Mouse (Mus musculus): ENCODE measurements at regions not wholly inside any gene's neighbourhood (a gene's known extent, or its start where the extent isn't known, plus 50 kb on each side); places are given as distances from the start of the nearest gene placed in this dataset.

DNA sequence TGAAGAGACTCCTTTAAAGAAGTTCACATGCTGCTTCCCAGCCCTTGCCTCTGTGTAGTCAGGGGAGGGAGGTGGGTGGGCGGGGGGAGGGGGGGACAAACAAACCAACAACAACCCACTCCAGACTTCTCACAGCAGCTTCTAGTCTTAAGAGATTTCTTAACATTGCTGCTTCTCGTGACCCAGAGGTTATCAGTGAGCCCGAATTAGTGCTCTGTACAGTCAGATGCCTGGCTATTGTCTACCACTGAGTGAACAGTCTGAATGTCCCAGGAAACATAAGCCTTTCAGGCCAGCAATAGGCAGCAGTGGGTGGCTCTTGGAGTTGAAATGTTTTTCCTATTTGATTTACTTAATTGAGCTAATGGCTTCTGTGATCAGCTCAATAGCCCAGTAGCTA is 202.2 kb upstream of the Nrp1 start:
- Histone ChIP-seq H3K4me1 (ENCODE audit: control insufficient read depth in 2 of 2, insufficient read depth in 2 of 2, low read length in 2 of 2) (peaks cover 3 to 10% of the 10 kb centered on the region in 2 experiments; a peak in 3 of 4 replicates), H3K9ac (ENCODE audit: low read length) (no peak overlapping the region), H3K27me3 (ENCODE audit: control insufficient read depth, insufficient read depth, low read length) (no peaks in the 10 kb centered on the region), H3K4me3 (ENCODE audit: control insufficient read depth in 1 of 2, insufficient read depth in 1 of 2, low read depth in 1 of 2, low read length in 2 of 2) (no peak overlapping the region), H3K4me2 (ENCODE audit: low read length) (no peak overlapping the region), H3K36me3 (ENCODE audit: control insufficient read depth, insufficient read depth, low read length) (no peaks in the 10 kb centered on the region), H3K9me3 (ENCODE audit: control insufficient read depth, low read length) (no peaks in the 10 kb centered on the region), H3K27ac (replicated peaks in 1 of 2; ENCODE audit: control insufficient read depth in 1 of 2, insufficient read depth in 1 of 2, low read depth in 2 of 2, low read length in 2 of 2) (peak overlapping the region; percentile 55 to 60)
- ATAC-seq (ENCODE audit: insufficient number of reproducible peaks, insufficient read depth, low FRiP score, low read depth), result no peak
- WGBS, result 0% methylated on average over 3 of the region's 3 CpGs

DNA sequence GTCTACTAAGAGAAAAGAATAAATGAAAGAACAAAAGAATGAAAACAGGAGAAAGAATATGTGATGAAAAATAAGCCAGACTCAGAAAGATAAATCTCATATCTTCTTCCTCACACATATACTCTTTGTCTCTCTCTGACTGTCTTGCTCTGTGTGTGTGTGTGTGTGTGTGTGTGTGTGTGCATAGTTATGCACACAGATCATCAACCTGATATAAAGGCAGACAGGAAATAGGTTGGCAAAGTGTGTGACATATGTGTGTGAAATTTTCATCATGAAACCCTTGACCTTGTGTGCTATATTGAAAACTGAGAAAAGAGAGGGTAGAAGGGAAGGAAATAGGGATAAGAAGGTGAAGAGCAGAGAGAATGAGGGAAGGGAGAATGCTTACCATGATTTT is 195.5 kb upstream of the Nrp1 start:
- ATAC-seq (ENCODE audit: insufficient number of reproducible peaks, insufficient read depth, low FRiP score, low read depth), result no peak
- no peak overlapping the region for H3K9ac ChIP-seq (ENCODE audit: low read length)
- no peak overlapping the region for H3K27ac ChIP-seq (replicated peaks in 1 of 2; ENCODE audit: control insufficient read depth in 1 of 2, insufficient read depth in 1 of 2, low read depth in 2 of 2, low read length in 2 of 2)
- H3K36me3 ChIP-seq (ENCODE audit: control insufficient read depth, insufficient read depth, low read length), result no peaks in the 10 kb centered on the region
- peaks cover 0 to 9% of the 10 kb centered on the region in 2 experiments; a peak in 1 of 4 replicates for H3K4me1 ChIP-seq (ENCODE audit: control insufficient read depth in 2 of 2, insufficient read depth in 2 of 2, low read length in 2 of 2)
- no peak overlapping the region for H3K4me3 ChIP-seq (ENCODE audit: control insufficient read depth in 1 of 2, insufficient read depth in 1 of 2, low read depth in 1 of 2, low read length in 2 of 2)
- no peaks in the 10 kb centered on the region for H3K9me3 ChIP-seq (ENCODE audit: control insufficient read depth, low read length)
- H3K27me3 ChIP-seq (ENCODE audit: control insufficient read depth, insufficient read depth, low read length), result no peaks in the 10 kb centered on the region
- H3K4me2 ChIP-seq (ENCODE audit: low read length), result no peak overlapping the region

DNA sequence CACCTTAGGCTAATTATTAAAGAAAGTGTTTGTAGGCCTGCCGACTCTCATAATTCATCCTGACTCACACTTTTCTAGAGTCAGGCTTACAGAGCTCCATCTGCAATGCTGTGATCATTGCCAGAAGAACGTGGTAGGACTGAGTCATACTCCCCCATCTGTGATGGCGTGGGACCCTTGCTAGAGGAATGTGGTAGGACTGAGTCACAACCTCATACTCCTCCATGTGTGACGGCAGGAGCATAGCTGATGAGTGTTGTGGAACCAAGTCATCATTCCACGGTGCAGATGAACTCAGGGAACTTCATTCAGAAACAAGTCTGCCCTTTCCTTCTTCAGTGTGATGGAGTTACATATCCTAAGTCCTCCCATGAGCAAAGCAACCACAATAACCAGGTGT is 193.4 kb upstream of the Nrp1 start:
- no peak overlapping the region for H3K9ac ChIP-seq (ENCODE audit: low read length)
- H3K27ac ChIP-seq (replicated peaks in 1 of 2; ENCODE audit: control insufficient read depth in 1 of 2, insufficient read depth in 1 of 2, low read depth in 2 of 2, low read length in 2 of 2), result no peak overlapping the region
- no peak overlapping the region for H3K4me2 ChIP-seq (ENCODE audit: low read length)
- ATAC-seq (ENCODE audit: insufficient number of reproducible peaks, insufficient read depth, low FRiP score, low read depth), result no peak
- H3K36me3 ChIP-seq (ENCODE audit: control insufficient read depth, insufficient read depth, low read length), result no peaks in the 10 kb centered on the region
- 76% methylated on average over 5 of the region's 5 CpGs for WGBS
- no peak overlapping the region for H3K4me3 ChIP-seq (ENCODE audit: control insufficient read depth in 1 of 2, insufficient read depth in 1 of 2, low read depth in 1 of 2, low read length in 2 of 2)
- no peaks in the 10 kb centered on the region for H3K9me3 ChIP-seq (ENCODE audit: control insufficient read depth, low read length)
- H3K4me1 ChIP-seq (ENCODE audit: control insufficient read depth in 2 of 2, insufficient read depth in 2 of 2, low read length in 2 of 2), result peaks cover 0 to 9% of the 10 kb centered on the region in 2 experiments; a peak in 1 of 4 replicates
- no peaks in the 10 kb centered on the region for H3K27me3 ChIP-seq (ENCODE audit: control insufficient read depth, insufficient read depth, low read length)

DNA sequence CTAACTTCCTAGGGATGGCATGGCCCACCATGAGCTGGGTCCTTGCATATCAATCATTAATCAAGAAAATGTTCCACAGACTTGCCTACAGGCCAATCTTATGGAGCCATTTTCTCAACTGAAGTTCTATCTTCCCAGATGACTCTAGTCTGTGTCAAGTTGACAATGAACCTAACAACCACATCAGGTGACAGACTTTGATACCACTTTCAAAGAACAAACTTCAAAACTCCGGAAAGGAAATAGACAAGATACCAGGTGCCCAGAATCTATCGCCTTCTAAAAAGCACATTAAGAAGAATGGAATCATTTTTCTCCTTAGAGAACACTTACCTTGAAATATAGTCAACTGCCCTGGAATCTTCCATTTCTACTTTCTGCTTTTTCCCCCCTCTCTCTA is 192.8 kb upstream of the Nrp1 start:
- no peak overlapping the region for H3K4me2 ChIP-seq (ENCODE audit: low read length)
- peaks cover 0 to 9% of the 10 kb centered on the region in 2 experiments; a peak in 1 of 4 replicates for H3K4me1 ChIP-seq (ENCODE audit: control insufficient read depth in 2 of 2, insufficient read depth in 2 of 2, low read length in 2 of 2)
- H3K4me3 ChIP-seq (ENCODE audit: control insufficient read depth in 1 of 2, insufficient read depth in 1 of 2, low read depth in 1 of 2, low read length in 2 of 2), result no peak overlapping the region
- H3K9ac ChIP-seq (ENCODE audit: low read length), result no peak overlapping the region
- no peaks in the 10 kb centered on the region for H3K27me3 ChIP-seq (ENCODE audit: control insufficient read depth, insufficient read depth, low read length)
- H3K36me3 ChIP-seq (ENCODE audit: control insufficient read depth, insufficient read depth, low read length), result no peaks in the 10 kb centered on the region
- 90% methylated on average over 2 of the region's 2 CpGs for WGBS
- H3K27ac ChIP-seq (replicated peaks in 1 of 2; ENCODE audit: control insufficient read depth in 1 of 2, insufficient read depth in 1 of 2, low read depth in 2 of 2, low read length in 2 of 2), result no peak overlapping the region
- no peak for ATAC-seq (ENCODE audit: insufficient number of reproducible peaks, insufficient read depth, low FRiP score, low read depth)
- H3K9me3 ChIP-seq (ENCODE audit: control insufficient read depth, low read length), result no peaks in the 10 kb centered on the region

DNA sequence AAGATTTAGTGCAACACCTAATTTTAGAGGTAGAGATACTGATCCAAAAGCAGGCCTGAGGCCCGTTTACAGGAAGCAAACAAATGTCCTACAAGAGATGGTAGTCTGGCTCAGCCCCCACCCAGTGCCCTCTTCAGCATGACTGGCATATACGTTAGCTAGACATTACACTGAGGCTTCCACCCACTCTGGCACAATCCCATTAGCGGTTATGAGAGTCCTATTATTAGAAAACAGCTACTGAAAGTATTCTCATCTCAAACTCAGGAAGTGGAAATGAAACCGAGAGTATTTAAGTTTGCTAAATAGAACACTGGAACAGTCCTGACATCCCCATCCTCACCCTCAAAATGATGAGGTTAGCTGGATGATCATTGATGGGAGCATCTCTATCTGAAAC is 192.3 kb upstream of the Nrp1 start:
- Histone ChIP-seq H3K27ac (replicated peaks in 1 of 2; ENCODE audit: control insufficient read depth in 1 of 2, insufficient read depth in 1 of 2, low read depth in 2 of 2, low read length in 2 of 2) (0 out of 4 replicates have a peak overlapping the region, but pooled peaks of 1 of the 2 experiments have one; percentile 20), H3K4me2 (ENCODE audit: low read length) (no peak overlapping the region), H3K4me3 (ENCODE audit: control insufficient read depth in 1 of 2, insufficient read depth in 1 of 2, low read depth in 1 of 2, low read length in 2 of 2) (no peak overlapping the region), H3K9me3 (ENCODE audit: control insufficient read depth, low read length) (no peaks in the 10 kb centered on the region), H3K9ac (ENCODE audit: low read length) (no peak overlapping the region), H3K27me3 (ENCODE audit: control insufficient read depth, insufficient read depth, low read length) (no peaks in the 10 kb centered on the region), H3K36me3 (ENCODE audit: control insufficient read depth, insufficient read depth, low read length) (no peaks in the 10 kb centered on the region), H3K4me1 (ENCODE audit: control insufficient read depth in 2 of 2, insufficient read depth in 2 of 2, low read length in 2 of 2) (peaks cover 0 to 9% of the 10 kb centered on the region in 2 experiments; a peak in 1 of 4 replicates)
- ATAC-seq (ENCODE audit: insufficient number of reproducible peaks, insufficient read depth, low FRiP score, low read depth), result no peak
- 31% methylated on average over 4 of the region's 4 CpGs for WGBS

DNA sequence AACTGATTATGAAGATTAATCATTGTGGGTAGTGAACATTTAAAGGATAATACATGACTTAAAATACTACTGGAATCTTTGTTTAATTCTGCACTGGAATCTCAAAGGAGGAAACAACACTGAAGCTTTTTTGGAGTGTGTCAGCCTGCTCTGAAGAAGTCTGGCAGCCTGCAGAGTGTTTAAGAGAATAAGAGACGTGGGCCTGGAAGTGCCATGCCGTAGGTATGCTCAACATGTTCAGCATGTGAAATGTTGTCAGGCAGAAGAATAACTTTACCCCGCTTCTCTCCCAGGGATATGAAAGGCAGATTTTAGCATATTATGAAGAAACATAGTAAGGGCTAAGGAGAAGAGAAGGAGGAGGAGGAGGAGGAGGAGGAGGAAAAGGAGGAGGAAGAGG is 189.6 kb upstream of the Nrp1 start:
- no peaks in the 10 kb centered on the region for H3K36me3 ChIP-seq (ENCODE audit: control insufficient read depth, insufficient read depth, low read length)
- H3K4me3 ChIP-seq (ENCODE audit: control insufficient read depth in 1 of 2, insufficient read depth in 1 of 2, low read depth in 1 of 2, low read length in 2 of 2), result no peak overlapping the region
- no peak overlapping the region for H3K9ac ChIP-seq (ENCODE audit: low read length)
- no peak overlapping the region for H3K27ac ChIP-seq (replicated peaks in 1 of 2; ENCODE audit: control insufficient read depth in 1 of 2, insufficient read depth in 1 of 2, low read depth in 2 of 2, low read length in 2 of 2)
- H3K27me3 ChIP-seq (ENCODE audit: control insufficient read depth, insufficient read depth, low read length), result no peaks in the 10 kb centered on the region
- no peak for ATAC-seq (ENCODE audit: insufficient number of reproducible peaks, insufficient read depth, low FRiP score, low read depth)
- H3K4me1 ChIP-seq (ENCODE audit: control insufficient read depth in 2 of 2, insufficient read depth in 2 of 2, low read length in 2 of 2), result peaks cover 0 to 9% of the 10 kb centered on the region in 2 experiments; a peak in 1 of 4 replicates
- WGBS, result 72% methylated on average over 3 of the region's 3 CpGs
- H3K4me2 ChIP-seq (ENCODE audit: low read length), result no peak overlapping the region
- H3K9me3 ChIP-seq (ENCODE audit: control insufficient read depth, low read length), result no peaks in the 10 kb centered on the region

DNA sequence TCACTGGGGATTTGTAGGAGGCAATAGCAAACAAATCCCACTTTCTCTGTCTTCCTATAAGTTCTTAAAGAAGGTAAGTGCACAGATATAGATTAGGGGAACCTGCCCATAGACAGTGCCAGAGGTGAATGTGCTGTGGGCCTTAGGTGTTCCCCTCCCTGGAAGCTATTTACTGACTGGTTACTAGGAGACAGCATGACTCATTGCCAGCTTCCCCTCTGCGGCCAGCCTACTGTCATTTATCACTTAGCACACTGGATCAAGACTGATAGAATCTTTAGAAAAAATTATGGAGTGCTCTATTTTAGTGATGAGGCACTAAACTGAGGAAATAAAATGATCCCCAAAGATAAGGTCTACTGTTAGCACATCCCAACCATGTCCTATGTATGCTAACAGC is 187.3 kb upstream of the Nrp1 start:
- ATAC-seq (ENCODE audit: insufficient number of reproducible peaks, insufficient read depth, low FRiP score, low read depth), result no peak
- Histone ChIP-seq H3K4me1 (ENCODE audit: control insufficient read depth in 2 of 2, insufficient read depth in 2 of 2, low read length in 2 of 2) (peaks cover 0 to 5% of the 10 kb centered on the region in 2 experiments; a peak in 1 of 4 replicates), H3K9me3 (ENCODE audit: control insufficient read depth, low read length) (no peaks in the 10 kb centered on the region), H3K4me2 (ENCODE audit: low read length) (no peak overlapping the region), H3K27me3 (ENCODE audit: control insufficient read depth, insufficient read depth, low read length) (no peaks in the 10 kb centered on the region), H3K36me3 (ENCODE audit: control insufficient read depth, insufficient read depth, low read length) (no peaks in the 10 kb centered on the region), H3K27ac (replicated peaks in 1 of 2; ENCODE audit: control insufficient read depth in 1 of 2, insufficient read depth in 1 of 2, low read depth in 2 of 2, low read length in 2 of 2) (no peak overlapping the region), H3K9ac (ENCODE audit: low read length) (no peak overlapping the region), H3K4me3 (ENCODE audit: control insufficient read depth in 1 of 2, insufficient read depth in 1 of 2, low read depth in 1 of 2, low read length in 2 of 2) (no peak overlapping the region)
- WGBS, result 8% methylated on average over 1 of the region's 1 CpGs

DNA sequence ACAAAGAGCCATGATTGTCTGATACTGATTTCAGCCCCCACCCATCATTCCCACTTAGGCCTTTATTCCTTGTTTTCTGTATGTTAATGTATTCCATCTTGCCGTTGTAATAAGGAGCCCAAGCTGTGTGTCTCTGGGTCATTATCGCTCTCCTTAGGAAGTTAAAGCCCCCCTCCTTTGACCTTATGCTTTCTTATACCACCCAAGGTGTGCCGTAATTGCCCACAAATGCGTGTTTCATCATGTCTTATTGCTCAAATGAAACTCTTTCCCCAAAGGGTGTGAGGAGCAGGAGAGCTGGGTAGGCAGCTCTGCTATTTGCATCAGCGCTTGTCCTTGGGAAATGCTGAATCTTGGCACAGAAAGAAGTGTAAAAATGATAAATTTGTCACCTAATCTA is 178.2 kb upstream of the Nrp1 start:
- Histone ChIP-seq H3K27me3 (ENCODE audit: control insufficient read depth, insufficient read depth, low read length) (no peaks in the 10 kb centered on the region), H3K36me3 (ENCODE audit: control insufficient read depth, insufficient read depth, low read length) (no peaks in the 10 kb centered on the region), H3K27ac (replicated peaks in 1 of 2; ENCODE audit: control insufficient read depth in 1 of 2, insufficient read depth in 1 of 2, low read depth in 2 of 2, low read length in 2 of 2) (no peak overlapping the region), H3K4me2 (ENCODE audit: low read length) (no peak overlapping the region), H3K4me3 (ENCODE audit: control insufficient read depth in 1 of 2, insufficient read depth in 1 of 2, low read depth in 1 of 2, low read length in 2 of 2) (no peak overlapping the region), H3K9me3 (ENCODE audit: control insufficient read depth, low read length) (no peaks in the 10 kb centered on the region), H3K9ac (ENCODE audit: low read length) (no peak overlapping the region), H3K4me1 (ENCODE audit: control insufficient read depth in 2 of 2, insufficient read depth in 2 of 2, low read length in 2 of 2) (no peaks in the 10 kb centered on the region)
- no peak for ATAC-seq (ENCODE audit: insufficient number of reproducible peaks, insufficient read depth, low FRiP score, low read depth)
- 80% methylated on average over 5 of the region's 5 CpGs for WGBS
